Mouse (Mus musculus) lung, postnatal 10 days (tissue): ENCODE data around the gene Nkd2.

Experiments used
- DNase-seq: peaks from one replicate; pipeline ENCODE4 v3.0.0; 2021

Nkd2 gene

GRCm38 (mm10) chr13:73814181-73814580 is 33.2 kb downstream of the Nkd2 start:
- no peak for DNase-seq

- no peak for DNase-seq
Measured at GRCm38 (mm10) chr13:73812936-73813335, 34.5 kb downstream of the Nkd2 start.

GRCm38 (mm10) chr13:73804914-73805313 is 42.5 kb downstream of the Nkd2 start:
- no peak for DNase-seq

- DNase-seq = peak; percentile 73
Measured at GRCm38 (mm10) chr13:73803450-73804178, 43.8 kb downstream of the Nkd2 start.

GRCm38 (mm10) chr13:73799110-73799509 is 48.3 kb downstream of the Nkd2 start:
- DNase-seq = no peak

GRCm38 (mm10) chr13:73793171-73793570 is 54.3 kb downstream of the Nkd2 start:
- no peak for DNase-seq

- DNase-seq = no peak
Measured at GRCm38 (mm10) chr13:73792176-73792575, 55.3 kb downstream of the Nkd2 start.

- DNase-seq = no peak
Measured at GRCm38 (mm10) chr13:73782486-73782885, 64.9 kb downstream of the Nkd2 start.

- no peak for DNase-seq
Measured at GRCm38 (mm10) chr13:73777578-73777977, 69.9 kb downstream of the Nkd2 start.

GRCm38 (mm10) chr13:73775786-73776185 is 71.6 kb downstream of the Nkd2 start:
- DNase-seq = no peak

GRCm38 (mm10) chr13:73773519-73774205 is 73.8 kb downstream of the Nkd2 start:
- peak; percentile 28 for DNase-seq

- DNase-seq = peak; percentile 45
Measured at GRCm38 (mm10) chr13:73772655-73773054, 74.8 kb downstream of the Nkd2 start.

GRCm38 (mm10) chr13:73771131-73771530 is 76.3 kb downstream of the Nkd2 start:
- no peak for DNase-seq

GRCm38 (mm10) chr13:73769916-73770682 is 77.3 kb downstream of the Nkd2 start:
- DNase-seq = no peak
